Mouse (Mus musculus) spleen, adult 2 months (tissue): ENCODE data around the gene Gm10273.
"Not testable (repeated sequence)": the region's sequence is repeated elsewhere in the genome, so short reads cannot be mapped to it uniquely, and the experiment has no call there.

Source experiments
- CTCF ChIP-seq: fragments of 200-500 bp; IDR thresholded peaks from 2 replicates; pipeline ENCODE4 v1.5.1; 2011; ENCODE audit warnings: mild to moderate bottlenecking, inconsistent platforms; ENCODE audit not compliant: insufficient read depth, insufficient read length, insufficient replicate concordance; ENCODE audit errors: extremely low read depth
- POLR2A ChIP-seq: fragments of 200-500 bp; IDR thresholded peaks from 2 replicates; pipeline ENCODE4 v1.6.1; 2011; ENCODE audit warnings: low read depth, low read length, inconsistent platforms

DNA sequence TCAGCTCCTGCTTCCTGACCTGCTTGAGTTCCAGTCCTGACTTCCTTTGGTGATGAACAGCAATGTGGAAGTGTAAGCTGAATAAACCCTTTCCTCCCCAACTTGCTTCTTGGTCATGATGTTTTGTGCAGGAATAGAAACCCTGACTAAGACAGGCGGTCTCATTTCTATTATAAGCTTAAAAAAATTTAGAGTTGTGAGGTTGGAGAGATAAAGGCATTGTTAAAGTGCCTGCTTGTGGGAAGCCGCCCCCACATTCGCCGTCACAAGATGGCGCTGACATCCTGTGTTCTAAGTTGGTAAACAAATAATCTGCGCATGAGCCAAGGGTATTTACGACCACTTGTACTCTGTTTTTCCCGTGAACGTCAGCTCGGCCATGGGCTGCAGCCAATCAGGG, 13.9 kb upstream of the Gm10273 start:
- not testable (repeated sequence) for TF ChIP-seq CTCF, POLR2A
